Mouse (Mus musculus) erythroblast, embryonic 14.5 days (primary cell): ENCODE measurements around the gene Brd9.

Experiments used
- GATA1 ChIP-seq: IDR thresholded peaks from 2 replicates; pipeline ENCODE4 v1.6.1; 2012; ENCODE audit warnings: low read length, inconsistent platforms, mixed read lengths
- TAL1 ChIP-seq: IDR thresholded peaks from 3 replicates; pipeline ENCODE4 v1.6.1; 2012; ENCODE audit warnings: low read length, inconsistent platforms, mixed read lengths

DNA sequence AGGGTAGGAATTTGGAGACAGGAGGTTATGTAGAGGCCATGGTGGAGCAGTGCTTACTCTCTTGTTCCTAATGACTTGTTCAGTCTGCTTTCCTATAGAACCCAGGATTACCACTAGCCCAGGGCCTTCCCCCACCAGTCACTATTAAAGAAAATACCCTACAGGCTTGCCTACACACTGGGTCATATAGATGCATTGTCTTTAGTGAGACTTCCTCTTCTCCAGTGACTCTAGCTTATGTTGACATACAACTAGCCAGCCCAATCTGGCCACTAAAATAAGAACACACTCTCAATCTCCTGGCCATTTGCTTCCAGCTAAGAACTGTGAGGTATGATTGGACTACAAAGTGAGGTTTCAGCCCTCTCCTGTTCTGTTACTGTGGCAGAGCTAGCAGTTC, 62.9 kb downstream of the Brd9 start:
- TF ChIP-seq TAL1 (no peak), GATA1 (no peak)
